Mouse (Mus musculus): ENCODE data around the gene Map9. TPM values are rescaled to one million over a fixed set of nuclear protein-coding genes. Genes with fewer than 3 reads are reported as not detected.
"Not testable (repeated sequence)": the region's sequence is repeated elsewhere in the genome, so short reads cannot be mapped to it uniquely, and the experiment has no call there.

Gene Map9
- polyA plus RNA-seq, 1 experiment from 2014 or later: 8.0 TPM

DNA sequence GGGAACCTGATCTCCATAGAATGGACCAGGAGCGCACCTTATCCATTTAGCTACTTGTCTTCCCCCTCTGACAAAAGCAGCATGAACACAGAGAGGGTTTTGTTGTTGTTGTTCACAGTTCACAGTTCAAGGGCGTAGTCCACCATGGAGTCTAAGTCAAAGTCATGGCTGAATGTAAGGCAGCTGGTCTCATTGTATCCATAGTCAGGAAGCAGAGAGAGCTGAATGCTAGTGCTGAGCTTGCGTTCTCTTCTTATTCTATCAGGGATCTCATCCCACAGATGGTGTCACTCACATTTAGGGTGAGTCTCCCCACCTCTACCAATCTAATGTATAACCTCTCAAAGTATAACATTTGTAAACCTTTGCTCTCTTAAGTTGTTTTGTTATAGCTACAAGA is 60.1 kb downstream of the Map9 start:
- H3K36me3 ChIP-seq: no peaks in the 10 kb centered on the region
- no peaks in the 10 kb centered on the region for H3K27me3 ChIP-seq
- H3K4me3 ChIP-seq: no peak overlapping the region
- H3K4me2 ChIP-seq: no peak overlapping the region
- no peak overlapping the region for H3K27ac ChIP-seq
- WGBS: 85% methylated on average over 3 of the region's 3 CpGs
- no peaks in the 10 kb centered on the region for H3K4me1 ChIP-seq
- no peak overlapping the region for H3K9ac ChIP-seq
- no peaks in the 10 kb centered on the region for H3K9me3 ChIP-seq
- no peak for ATAC-seq (ENCODE audit: insufficient number of reproducible peaks, low FRiP score, low TSS enrichment, low read depth)

DNA sequence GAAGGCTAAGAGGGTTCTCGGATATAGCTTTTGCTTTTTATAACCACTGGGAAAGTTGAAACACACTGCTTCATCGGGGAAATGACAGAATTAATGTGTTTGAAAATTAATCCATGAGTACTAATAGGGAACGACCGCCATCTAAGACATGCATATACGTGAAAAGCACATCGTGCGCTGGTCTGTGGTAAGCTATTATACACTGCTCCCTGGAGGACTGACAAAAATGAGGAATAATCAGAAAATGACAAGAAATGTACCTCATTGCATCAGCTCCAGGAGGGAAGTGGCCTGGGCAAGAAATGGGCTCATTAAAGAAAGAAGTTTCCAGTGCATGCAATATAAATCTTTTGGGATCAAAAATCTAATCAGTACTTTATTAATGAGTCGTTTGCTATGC is 77.5 kb downstream of the Map9 start:
- Histone ChIP-seq H3K4me2 (no peak overlapping the region), H3K9me3 (no peaks in the 10 kb centered on the region), H3K27me3 (no peaks in the 10 kb centered on the region), H3K27ac (no peak overlapping the region), H3K4me3 (no peak overlapping the region), H3K9ac (no peak overlapping the region), H3K36me3 (no peaks in the 10 kb centered on the region), H3K4me1 (no peaks in the 10 kb centered on the region)
- no peak for ATAC-seq (ENCODE audit: insufficient number of reproducible peaks, low FRiP score, low TSS enrichment, low read depth)
- 66% methylated on average over 8 of the region's 8 CpGs for WGBS

DNA sequence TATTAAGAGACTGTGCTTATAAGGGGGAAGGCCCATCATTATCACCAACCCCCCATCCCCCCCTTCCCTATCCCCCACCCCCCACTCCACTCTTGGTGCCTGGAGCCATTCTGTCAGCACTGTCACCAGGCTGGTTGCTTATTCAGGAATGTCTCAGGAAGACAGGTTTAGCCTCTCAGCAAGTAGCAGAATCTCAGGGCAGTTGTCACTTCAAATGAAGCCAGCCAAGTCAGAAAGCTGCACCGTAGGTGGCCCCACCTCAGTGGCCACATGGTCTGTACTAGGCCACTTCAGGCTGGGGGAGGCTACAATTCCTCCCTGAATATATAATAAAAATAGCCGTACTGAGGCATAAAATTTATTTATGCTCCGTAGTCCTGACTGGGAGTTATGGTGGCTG is 83.1 kb downstream of the Map9 start:
- no peak for ATAC-seq (ENCODE audit: insufficient number of reproducible peaks, low FRiP score, low TSS enrichment, low read depth)
- H3K9me3 ChIP-seq: no peaks in the 10 kb centered on the region
- WGBS: 25% methylated on average over 3 of the region's 3 CpGs
- H3K36me3 ChIP-seq: no peaks in the 10 kb centered on the region
- H3K27me3 ChIP-seq: no peaks in the 10 kb centered on the region
- H3K27ac ChIP-seq: no peak overlapping the region
- H3K4me3 ChIP-seq: no peak overlapping the region
- H3K9ac ChIP-seq: no peak overlapping the region
- no peak overlapping the region for H3K4me2 ChIP-seq
- no peaks in the 10 kb centered on the region for H3K4me1 ChIP-seq

DNA sequence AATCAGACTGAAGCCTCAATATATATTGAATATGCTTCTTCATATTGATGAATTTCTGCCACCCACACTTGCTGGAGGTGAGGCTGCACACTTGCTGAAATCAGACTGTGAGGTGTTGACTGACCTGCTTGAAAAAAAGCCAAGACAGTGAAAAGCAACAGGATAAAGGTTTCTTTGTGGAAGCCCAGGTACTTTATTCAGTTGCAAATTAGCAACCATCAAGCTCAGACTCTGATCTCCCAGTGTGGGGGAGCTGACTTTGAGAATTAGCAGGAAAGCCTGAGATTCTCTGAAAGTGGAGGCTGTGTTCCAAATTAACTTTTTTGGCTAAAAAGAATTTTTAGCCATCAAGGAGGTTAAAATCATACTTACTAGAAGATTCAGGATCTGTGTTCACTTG is 83.8 kb downstream of the Map9 start:
- H3K27me3 ChIP-seq; H3K4me3 ChIP-seq; ATAC-seq (ENCODE audit: insufficient number of reproducible peaks, low FRiP score, low TSS enrichment, low read depth); H3K9me3 ChIP-seq; H3K4me2 ChIP-seq; H3K9ac ChIP-seq; H3K27ac ChIP-seq; H3K36me3 ChIP-seq; H3K4me1 ChIP-seq: not testable (repeated sequence)

Other genes with a start within 250 kb of the Map9 start
- gene Gucy1a1, start 212.3 kb upstream of the Map9 start, polyA plus RNA-seq (2015; fragmentation: Nextera tagmentation; extraction: Ambion mirVana): 14.1 and 15.1 TPM in 2 replicates
- 2.4 and 3.2 TPM in 2 replicates for gene Npy2r, start 190.0 kb downstream of the Map9 start, polyA plus RNA-seq (2015; fragmentation: Nextera tagmentation; extraction: Ambion mirVana)

Measured in limb, embryonic 15.5 days (tissue).